Mouse (Mus musculus): ENCODE data around the gene Gm29776. TPM values are rescaled to one million over a fixed set of nuclear protein-coding genes. Genes with fewer than 3 reads are reported as not detected.

Gene Gm29776
- total and polyA plus RNA-seq, 2 experiments = not detected

GRCm38 (mm10) chr14:54720041-54720440 lies 21.4 kb upstream of the Gm29776 start:
- no peak for TF ChIP-seq POLR2A (IDR thresholded peaks at IDR 0.05; ENCODE audit: extremely low read depth, insufficient read depth, low read length)
- TF ChIP-seq CTCF (IDR thresholded peaks at IDR 0.05; ENCODE audit: low read depth, low read length) = no peak
- WGBS = 30% methylated on average over 11 of the region's 11 CpGs
- Histone ChIP-seq H3K9ac (ENCODE audit: low read depth, low read length) (no peak overlapping the region), H3K27ac (replicated peaks; ENCODE audit: insufficient read depth, low read depth, low read length) (peak overlapping the region; percentile 47; the same call in 1 of the 2 replicates), H3K27me3 (ENCODE audit: control insufficient read depth, insufficient read depth, low read length) (no peaks in the 10 kb centered on the region), H3K4me1 (ENCODE audit: control insufficient read depth, insufficient read depth, low read length) (peaks cover 7% of the 10 kb centered on the region; the same call in 1 of the 2 replicates), H3K79me2 (ENCODE audit: control insufficient read depth, insufficient read depth, low read length) (no peaks in the 10 kb centered on the region), H3K4me3 (ENCODE audit: insufficient read depth, low read depth, low read length) (no peak overlapping the region; the same call in 1 of the 2 replicates), H3K36me3 (ENCODE audit: control insufficient read depth, insufficient read depth, low read length) (no peaks in the 10 kb centered on the region)
- DNase-seq (ENCODE audit: extremely low read depth, low read depth, low spot score) = peak; percentile 98

DNA sequence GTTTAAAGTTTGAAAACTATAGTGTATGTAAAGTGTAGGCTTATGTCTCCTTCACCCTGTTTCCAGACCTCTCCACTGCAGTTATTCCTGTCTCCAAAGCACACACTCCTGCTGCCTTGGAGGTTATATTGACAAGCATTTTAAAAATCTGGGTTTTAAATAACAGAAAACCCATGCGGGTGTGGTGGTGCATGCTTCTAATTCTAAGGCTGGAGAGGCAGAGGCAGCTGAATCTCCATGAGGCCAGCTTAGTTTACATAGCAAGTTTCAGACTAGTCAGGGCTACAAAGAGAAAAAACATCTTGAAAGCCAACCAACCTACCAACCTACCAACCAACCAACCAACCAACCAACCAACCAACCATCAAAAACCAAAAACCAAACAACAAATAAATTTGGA lies 16.8 kb upstream of the Gm29776 start:
- H3K4me1 ChIP-seq (ENCODE audit: control insufficient read depth, insufficient read depth, low read length) = peaks cover 5% of the 10 kb centered on the region; the same call in 1 of the 2 replicates

DNA sequence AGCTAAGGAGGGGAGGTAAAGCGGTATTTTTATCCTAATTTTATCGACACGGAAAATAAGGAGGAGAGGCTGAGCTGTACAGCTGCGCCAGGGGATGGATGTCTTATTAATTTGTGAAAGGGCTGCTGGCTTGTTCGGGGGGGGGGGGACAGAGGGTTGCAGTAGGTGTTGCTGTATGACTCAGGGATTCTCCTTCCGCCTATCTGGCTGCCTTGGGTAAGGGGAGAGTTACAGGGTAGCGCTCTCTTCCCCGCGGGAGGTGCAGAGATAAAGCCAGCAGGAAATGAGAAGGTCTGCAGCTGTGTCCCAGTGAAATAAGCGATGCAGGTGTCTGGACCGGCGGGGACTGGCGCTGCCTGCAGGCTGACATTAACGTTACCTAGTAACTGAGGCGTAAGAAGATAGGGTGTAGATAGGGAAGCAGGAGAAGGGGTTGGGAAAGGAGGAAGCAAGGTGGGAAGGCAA lies 16.0 kb upstream of the Gm29776 start:
- H3K4me1 ChIP-seq (ENCODE audit: control insufficient read depth, insufficient read depth, low read length) = peaks cover 3% of the 10 kb centered on the region; the same call in 1 of the 2 replicates
- WGBS = 7% methylated on average over 15 of the region's 15 CpGs
- H3K4me3 ChIP-seq (ENCODE audit: insufficient read depth, low read depth, low read length) = no peak overlapping the region
- no peaks in the 10 kb centered on the region for H3K36me3 ChIP-seq (ENCODE audit: control insufficient read depth, insufficient read depth, low read length)
- DNase-seq (ENCODE audit: extremely low read depth, low read depth, low spot score) = no peak
- H3K27ac ChIP-seq (replicated peaks; ENCODE audit: insufficient read depth, low read depth, low read length) = no peak overlapping the region
- TF ChIP-seq POLR2A (IDR thresholded peaks at IDR 0.05; ENCODE audit: extremely low read depth, insufficient read depth, low read length) (no peak), CTCF (IDR thresholded peaks at IDR 0.05; ENCODE audit: low read depth, low read length) (no peak)
- H3K79me2 ChIP-seq (ENCODE audit: control insufficient read depth, insufficient read depth, low read length) = no peaks in the 10 kb centered on the region
- H3K27me3 ChIP-seq (ENCODE audit: control insufficient read depth, insufficient read depth, low read length) = no peaks in the 10 kb centered on the region
- H3K9ac ChIP-seq (ENCODE audit: low read depth, low read length) = no peak overlapping the region

More for the DNA sequence above, 16.8 kb upstream of the Gm29776 start:
- no peak overlapping the region for H3K9ac ChIP-seq (ENCODE audit: low read depth, low read length)
- no peak overlapping the region for H3K4me3 ChIP-seq (ENCODE audit: insufficient read depth, low read depth, low read length)
- no peaks in the 10 kb centered on the region for H3K27me3 ChIP-seq (ENCODE audit: control insufficient read depth, insufficient read depth, low read length)
- no peak for DNase-seq (ENCODE audit: extremely low read depth, low read depth, low spot score)
- H3K27ac ChIP-seq (replicated peaks; ENCODE audit: insufficient read depth, low read depth, low read length) = no peak overlapping the region
- TF ChIP-seq CTCF (IDR thresholded peaks at IDR 0.05; ENCODE audit: low read depth, low read length) = no peak
- no peak for TF ChIP-seq POLR2A (IDR thresholded peaks at IDR 0.05; ENCODE audit: extremely low read depth, insufficient read depth, low read length)
- WGBS = 82% methylated on average over 1 of the region's 1 CpGs
- no peaks in the 10 kb centered on the region for H3K79me2 ChIP-seq (ENCODE audit: control insufficient read depth, insufficient read depth, low read length)
- H3K36me3 ChIP-seq (ENCODE audit: control insufficient read depth, insufficient read depth, low read length) = no peaks in the 10 kb centered on the region

DNA sequence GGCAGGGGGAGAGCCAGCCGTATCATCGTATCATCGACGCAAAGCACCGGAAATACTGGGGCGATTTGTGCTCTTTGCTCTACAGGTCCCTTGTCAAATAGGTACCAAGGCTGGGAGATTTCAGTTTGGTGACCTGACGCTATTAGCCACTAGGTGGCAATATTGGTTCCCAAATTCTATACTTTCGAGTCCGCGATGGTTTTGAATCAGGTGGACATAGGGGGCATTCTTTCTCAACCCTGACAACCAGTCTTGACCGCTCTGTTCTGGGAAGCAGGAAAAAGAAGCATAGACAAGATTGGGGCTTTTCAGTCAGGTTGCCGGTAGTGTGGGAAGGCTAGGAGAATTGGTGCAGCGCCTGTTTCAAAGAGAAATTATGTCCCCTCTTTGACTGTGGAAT lies 15.5 kb upstream of the Gm29776 start:
- no peaks in the 10 kb centered on the region for H3K79me2 ChIP-seq (ENCODE audit: control insufficient read depth, insufficient read depth, low read length)
- H3K4me3 ChIP-seq (ENCODE audit: insufficient read depth, low read depth, low read length) = peak overlapping the region; percentile 25; the same call in 1 of the 2 replicates
- peak overlapping the region; percentile 51; the same call in 1 of the 2 replicates for H3K9ac ChIP-seq (ENCODE audit: low read depth, low read length)
- H3K36me3 ChIP-seq (ENCODE audit: control insufficient read depth, insufficient read depth, low read length) = no peaks in the 10 kb centered on the region
- no peaks in the 10 kb centered on the region for H3K27me3 ChIP-seq (ENCODE audit: control insufficient read depth, insufficient read depth, low read length)
- TF ChIP-seq POLR2A (IDR thresholded peaks at IDR 0.05; ENCODE audit: extremely low read depth, insufficient read depth, low read length) = no peak
- peak; percentile 12; the same call in 1 of the 2 replicates for TF ChIP-seq CTCF (IDR thresholded peaks at IDR 0.05; ENCODE audit: low read depth, low read length)
- peak; percentile 60 for DNase-seq (ENCODE audit: extremely low read depth, low read depth, low spot score)
- WGBS = under 1% methylated on average over 13 of the region's 13 CpGs
- H3K4me1 ChIP-seq (ENCODE audit: control insufficient read depth, insufficient read depth, low read length) = peaks cover 3% of the 10 kb centered on the region; the same call in 1 of the 2 replicates
- no peak overlapping the region for H3K27ac ChIP-seq (replicated peaks; ENCODE audit: insufficient read depth, low read depth, low read length)

DNA sequence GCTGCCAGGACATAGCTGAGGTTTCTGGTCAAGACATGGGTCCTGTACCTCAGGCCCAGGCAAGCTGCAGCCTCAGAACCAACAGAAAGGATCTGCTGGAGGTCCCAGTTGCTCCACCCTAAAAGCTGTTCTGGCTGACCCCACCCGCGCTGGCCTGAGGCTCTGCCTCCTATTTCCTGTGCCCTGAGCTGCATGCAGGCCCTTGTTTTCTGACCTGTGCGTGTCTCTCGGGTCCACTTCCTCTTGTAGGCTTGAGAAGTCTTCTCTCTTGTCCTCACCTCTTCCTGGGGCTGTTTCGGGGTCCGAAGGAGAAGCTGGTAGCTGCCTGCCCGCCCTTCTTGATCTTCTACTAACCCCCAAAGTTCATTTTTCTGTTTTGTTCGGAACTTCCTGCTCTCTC lies 14.2 kb upstream of the Gm29776 start:
- Histone ChIP-seq H3K79me2 (ENCODE audit: control insufficient read depth, insufficient read depth, low read length) (no peaks in the 10 kb centered on the region), H3K36me3 (ENCODE audit: control insufficient read depth, insufficient read depth, low read length) (no peaks in the 10 kb centered on the region), H3K9ac (ENCODE audit: low read depth, low read length) (no peak overlapping the region), H3K4me3 (ENCODE audit: insufficient read depth, low read depth, low read length) (no peak overlapping the region), H3K4me1 (ENCODE audit: control insufficient read depth, insufficient read depth, low read length) (peaks cover 3% of the 10 kb centered on the region; the same call in 1 of the 2 replicates), H3K27me3 (ENCODE audit: control insufficient read depth, insufficient read depth, low read length) (no peaks in the 10 kb centered on the region), H3K27ac (replicated peaks; ENCODE audit: insufficient read depth, low read depth, low read length) (peak overlapping the region; percentile 40; the same call in 1 of the 2 replicates)
- TF ChIP-seq CTCF (IDR thresholded peaks at IDR 0.05; ENCODE audit: low read depth, low read length) = no peak
- TF ChIP-seq POLR2A (IDR thresholded peaks at IDR 0.05; ENCODE audit: extremely low read depth, insufficient read depth, low read length) = no peak
- DNase-seq (ENCODE audit: extremely low read depth, low read depth, low spot score) = no peak
- 70% methylated on average over 8 of the region's 8 CpGs for WGBS

DNA sequence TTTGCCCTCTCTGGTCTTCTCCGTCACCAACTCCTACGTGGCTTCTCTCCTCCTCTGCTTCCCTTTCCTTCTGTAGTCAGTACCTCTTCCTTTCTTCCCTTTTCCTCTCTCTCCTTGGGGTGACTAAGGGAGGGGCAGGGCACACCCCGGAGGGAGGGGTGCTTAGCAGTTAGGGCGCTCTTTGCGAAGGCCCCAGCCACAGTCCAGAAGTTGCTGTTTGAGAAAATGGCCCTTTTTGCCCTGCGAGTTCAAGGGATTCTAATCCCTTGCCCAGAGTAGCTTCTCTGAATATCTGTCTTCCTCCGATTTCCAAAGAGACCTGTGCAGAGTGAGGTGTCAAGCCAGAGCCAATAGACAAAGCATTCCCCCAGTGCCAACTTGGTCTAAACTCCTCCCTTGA lies 13.4 kb upstream of the Gm29776 start, which contains the start of gene Cebpe:
Gene Cebpe, minus strand, starts transcription at position 101 of the 400 bp plus-strand sequence.
- WGBS = 80% methylated on average over 7 of the region's 7 CpGs
- Histone ChIP-seq H3K36me3 (ENCODE audit: control insufficient read depth, insufficient read depth, low read length) (no peaks in the 10 kb centered on the region), H3K79me2 (ENCODE audit: control insufficient read depth, insufficient read depth, low read length) (no peaks in the 10 kb centered on the region), H3K27ac (replicated peaks; ENCODE audit: insufficient read depth, low read depth, low read length) (peak within 1 kb of the TSS; percentile 40; the same call in 1 of the 2 replicates), H3K9ac (ENCODE audit: low read depth, low read length) (no peak within 1 kb of the TSS), H3K27me3 (ENCODE audit: control insufficient read depth, insufficient read depth, low read length) (no peaks in the 10 kb centered on the region), H3K4me1 (ENCODE audit: control insufficient read depth, insufficient read depth, low read length) (peaks cover 3% of the 10 kb centered on the region; the same call in 1 of the 2 replicates), H3K4me3 (ENCODE audit: insufficient read depth, low read depth, low read length) (no peak within 1 kb of the TSS)
- no peak for TF ChIP-seq POLR2A (IDR thresholded peaks at IDR 0.05; ENCODE audit: extremely low read depth, insufficient read depth, low read length)
- no peak for TF ChIP-seq CTCF (IDR thresholded peaks at IDR 0.05; ENCODE audit: low read depth, low read length)
- no peak for DNase-seq (ENCODE audit: extremely low read depth, low read depth, low spot score)
